Mouse (Mus musculus) lung, embryonic 14.5 days (tissue): Measurements from ENCODE around the gene Cbx2. TPM values are rescaled to one million over a fixed set of nuclear protein-coding genes. Genes with fewer than 3 reads are reported as not detected.

Source experiments
- ATAC-seq: fragments of 200-750 bp; cut with Nextera tagmentation; 2 replicates; pipeline ENCODE4 v1.8.0; 2017; ENCODE audit warnings: mild to moderate bottlenecking, moderate TSS enrichment, moderate library complexity; ENCODE audit not compliant: insufficient read depth
- DNase-seq: peaks from one replicate; pipeline ENCODE4 v3.0.0-alpha.2; 2015
- H3K27ac ChIP-seq: fragments of 300-500 bp; sonication (generic); 2 replicates; pipeline ENCODE4 v1.5.1; 2014; ENCODE audit warnings: low read depth, mild to moderate bottlenecking, moderate library complexity
- H3K27me3 ChIP-seq: fragments of 300-500 bp; sonication (generic); 2 replicates; pipeline ENCODE4 v1.6.1; 2014; ENCODE audit warnings: low read length, control low read depth; ENCODE audit not compliant: insufficient read depth
- H3K36me3 ChIP-seq: fragments of 300-500 bp; sonication (generic); 2 replicates; pipeline ENCODE4 v1.6.1; 2014; ENCODE audit warnings: control low read depth; ENCODE audit not compliant: insufficient read depth
- H3K4me1 ChIP-seq: fragments of 300-500 bp; sonication (generic); 2 replicates; pipeline ENCODE4 v1.6.1; 2014; ENCODE audit warnings: antibody characterized with exemption, control low read depth; ENCODE audit not compliant: insufficient read depth
- H3K4me2 ChIP-seq: fragments of 300-500 bp; sonication (generic); 2 replicates; pipeline ENCODE4 v1.6.1; 2014; ENCODE audit warnings: mild to moderate bottlenecking
- H3K4me3 ChIP-seq: fragments of 300-500 bp; sonication (generic); 2 replicates; pipeline ENCODE4 v1.5.1; 2014; ENCODE audit warnings: low read depth, low read length
- H3K9ac ChIP-seq: fragments of 300-500 bp; sonication (generic); 2 replicates; pipeline ENCODE4 v1.6.1; 2014
- H3K9me3 ChIP-seq: fragments of 300-500 bp; sonication (generic); 2 replicates; pipeline ENCODE4 v1.6.1; 2016; ENCODE audit warnings: low read depth, low read length, control low read depth
- CTCF ChIP-seq: IDR thresholded peaks from 2 replicates; pipeline ENCODE4 v1.5.1; 2016; ENCODE audit warnings: antibody characterized with exemption, low read depth
- WGBS: fragments of 180-500 bp; shearing (Covaris S2); extraction: QIAGEN DNeasy Blood & Tissue Kit; methylation state at CpG from one replicate; pipeline ENCODE4 v1.1.7; 2014; 5-methylcytosine and 5-hydroxymethylcytosine counted together
- polyA plus RNA-seq: library from polyadenylated mRNA; unstranded; fragments of >200 nt; fragmentation: Nextera tagmentation; extraction: Ambion mirVana; gene quantifications from 2 replicates; pipeline ENCODE4 v1.2.1, GENCODE M21; 2014

Cbx2 gene
- polyA plus RNA-seq, 1 experiment from 2014 or later, result 43.4 TPM

DNA sequence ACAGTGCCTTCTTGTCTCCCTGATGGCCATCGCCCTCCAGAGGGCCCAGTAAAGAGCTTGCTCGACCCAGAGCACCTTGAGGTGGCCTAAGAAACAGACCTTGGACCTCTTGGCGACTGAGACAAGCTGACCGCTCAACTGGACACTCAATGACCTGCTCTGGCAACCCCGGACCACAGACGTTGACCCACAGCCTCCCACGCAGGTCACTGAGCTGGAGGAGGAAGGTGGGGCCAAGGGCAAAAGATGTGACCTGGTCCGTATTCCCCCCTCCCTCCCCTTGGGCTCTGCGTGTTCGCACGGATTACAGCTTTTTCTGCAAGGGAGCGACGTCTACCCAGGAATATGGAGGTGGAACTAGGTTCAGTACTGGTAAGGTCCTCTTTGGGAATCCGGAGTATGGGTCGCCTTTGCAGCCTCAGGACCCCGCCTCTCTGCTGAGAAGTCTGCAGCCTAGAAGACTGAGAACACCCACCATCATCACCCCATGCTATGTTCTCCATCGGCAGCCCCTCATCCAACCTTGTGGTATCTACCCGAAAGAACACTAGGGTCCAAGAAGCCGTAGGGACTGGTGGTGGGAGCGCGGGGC, 12.4 kb downstream of the Cbx2 start:
- no peaks in the 10 kb centered on the region for H3K9me3 ChIP-seq
- H3K27ac ChIP-seq, result no peak overlapping the region
- WGBS, result 4% methylated on average over 21 of the region's 21 CpGs
- no peak for ATAC-seq
- no peak for DNase-seq
- peaks cover 56% of the 10 kb centered on the region for H3K27me3 ChIP-seq
- TF ChIP-seq CTCF, result no peak
- no peak overlapping the region for H3K4me3 ChIP-seq
- peaks cover 12% of the 10 kb centered on the region; the same call in 1 of the 2 replicates for H3K4me1 ChIP-seq
- peaks cover 17% of the 10 kb centered on the region for H3K36me3 ChIP-seq
- H3K9ac ChIP-seq, result no peak overlapping the region
- H3K4me2 ChIP-seq, result no peak overlapping the region

DNA sequence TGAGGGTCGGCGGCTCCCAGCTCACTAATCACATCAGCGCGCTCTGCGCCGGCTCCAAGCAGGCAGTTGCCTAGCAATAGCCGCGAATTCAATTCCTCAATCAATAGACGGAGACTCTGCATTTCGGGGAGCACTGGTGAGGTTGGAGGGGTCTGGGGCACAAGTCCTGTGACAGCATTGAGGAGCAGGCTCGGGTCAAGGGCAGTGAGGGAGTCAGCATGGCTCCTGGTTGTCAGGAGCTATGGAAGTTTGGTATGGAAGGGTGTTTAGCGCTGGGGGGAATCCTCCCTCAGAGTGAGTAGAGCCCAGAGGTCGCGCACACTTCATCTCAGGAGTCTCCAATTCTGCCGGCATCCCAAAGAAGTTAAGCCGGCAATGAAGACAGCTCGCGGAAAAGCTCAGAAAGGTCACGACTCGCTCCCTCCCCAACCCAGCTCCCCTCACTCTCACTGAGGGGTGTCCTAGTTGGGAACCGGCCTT, 13.0 kb downstream of the Cbx2 start:
- Histone ChIP-seq H3K36me3 (peaks cover 11% of the 10 kb centered on the region; the same call in 1 of the 2 replicates), H3K4me1 (peaks cover 12% of the 10 kb centered on the region; the same call in 1 of the 2 replicates), H3K27me3 (peaks cover 56% of the 10 kb centered on the region), H3K27ac (no peak overlapping the region), H3K4me2 (no peak overlapping the region), H3K9ac (no peak overlapping the region), H3K9me3 (no peaks in the 10 kb centered on the region), H3K4me3 (no peak overlapping the region)
- no peak for TF ChIP-seq CTCF
- ATAC-seq (no peak), DNase-seq (no peak)
- WGBS, result 5% methylated on average over 21 of the region's 21 CpGs

DNA sequence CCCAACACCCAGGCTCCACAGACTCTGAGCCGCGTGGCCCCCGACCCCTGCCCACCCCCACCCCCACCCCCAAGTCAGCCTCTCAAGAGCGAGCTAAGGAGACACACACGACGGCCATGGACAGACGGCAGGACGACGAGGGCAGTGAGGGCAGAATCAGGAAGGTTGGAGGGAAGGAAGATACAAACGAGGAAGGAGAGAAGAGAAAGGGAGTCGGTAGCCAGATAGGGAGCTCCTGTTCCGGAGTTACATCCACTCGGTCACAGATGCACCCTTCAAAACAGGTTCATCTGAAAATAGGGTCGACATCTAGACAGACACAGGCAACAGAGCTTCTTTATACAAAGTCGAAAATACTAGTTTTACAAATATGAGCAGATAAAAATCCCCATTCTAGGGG, 13.7 kb downstream of the Cbx2 start:
- Histone ChIP-seq H3K9ac (no peak overlapping the region), H3K4me3 (peak overlapping the region; percentile 47; the same call in 1 of the 2 replicates), H3K4me2 (peak overlapping the region; percentile 94), H3K4me1 (peaks cover 14% of the 10 kb centered on the region; the same call in 1 of the 2 replicates), H3K36me3 (peaks cover 9% of the 10 kb centered on the region; the same call in 1 of the 2 replicates), H3K27me3 (peaks cover 59% of the 10 kb centered on the region), H3K27ac (no peak overlapping the region), H3K9me3 (no peaks in the 10 kb centered on the region)
- WGBS, result 6% methylated on average over 15 of the region's 15 CpGs
- TF ChIP-seq CTCF, result no peak
- DNase-seq (no peak), ATAC-seq (no peak)

DNA sequence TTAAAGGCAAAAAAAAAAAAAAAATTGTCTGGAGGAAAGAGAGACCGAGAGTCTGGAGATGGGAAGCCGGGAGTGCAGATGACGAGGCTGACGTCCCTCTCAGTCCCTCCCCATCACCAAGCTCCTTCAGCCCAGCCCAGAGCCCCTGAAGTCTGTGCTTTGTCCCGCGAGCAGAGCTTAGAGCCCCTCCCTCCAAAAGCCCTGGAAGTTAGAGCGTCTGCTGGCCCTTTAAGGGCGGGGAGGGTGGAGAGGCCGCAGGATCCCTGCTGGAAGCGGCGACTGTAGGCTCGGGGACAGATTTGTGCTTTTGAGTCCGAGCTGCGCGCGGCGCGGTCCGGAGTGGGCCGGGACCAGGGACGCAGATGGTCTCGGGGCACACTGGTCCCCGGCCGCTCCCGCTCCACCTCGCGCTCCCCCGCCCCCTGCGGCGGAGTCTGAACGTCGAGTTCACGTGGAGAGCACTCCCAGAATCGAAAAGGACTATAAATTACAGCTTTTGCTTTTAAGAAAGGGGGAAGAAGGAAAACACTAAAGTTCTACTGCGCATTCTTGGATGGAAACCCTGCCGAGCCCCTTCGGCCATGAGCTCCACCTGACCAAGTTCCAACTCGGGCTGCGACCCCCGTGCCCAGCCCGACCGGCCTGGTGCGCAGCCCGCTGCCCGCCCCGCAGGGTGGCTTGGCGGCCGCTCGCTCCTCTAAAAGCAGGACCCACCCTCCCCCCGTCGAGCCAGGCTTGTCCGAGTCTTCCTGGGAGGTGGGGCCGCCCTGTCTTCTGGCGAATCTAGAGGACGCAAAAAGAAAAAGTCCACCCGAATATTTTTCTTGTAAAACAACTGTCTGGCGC, 14.4 kb downstream of the Cbx2 start:
- TF ChIP-seq CTCF, result no peak
- WGBS, result 2% methylated on average over 57 of the region's 57 CpGs
- peaks cover 20% of the 10 kb centered on the region; the same call in 1 of the 2 replicates for H3K4me1 ChIP-seq

DNA sequence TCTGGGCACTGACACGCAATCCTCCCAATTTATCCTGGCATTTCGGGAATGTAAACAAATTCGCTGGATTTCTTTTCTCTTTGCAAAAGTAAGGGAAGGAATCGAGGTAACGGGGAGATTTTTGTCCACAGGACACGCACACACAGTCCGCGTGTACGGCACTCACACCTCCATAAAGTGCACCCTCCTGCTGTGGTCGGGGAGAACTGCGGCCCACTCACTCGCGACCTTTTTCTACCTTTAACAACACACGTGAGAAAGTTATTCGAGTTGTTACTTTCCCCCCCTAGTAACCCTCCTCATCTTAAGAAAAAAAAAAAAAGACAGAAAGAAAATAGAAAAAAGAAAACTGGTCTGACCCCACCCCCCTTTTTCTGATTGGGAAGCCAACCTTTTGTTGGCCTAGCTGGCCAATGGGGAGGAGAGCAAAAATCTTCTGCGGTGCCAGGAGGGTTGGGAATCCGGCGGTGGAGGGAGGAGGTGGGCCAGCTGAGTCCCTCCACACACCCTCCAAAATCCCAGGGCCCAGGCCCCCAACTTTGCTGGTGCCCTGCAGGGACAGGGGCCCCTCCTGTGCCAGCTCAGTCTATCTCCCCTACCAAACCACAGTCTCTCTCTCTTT, 15.1 kb downstream of the Cbx2 start:
- no peak for ATAC-seq
- no peak overlapping the region for H3K27ac ChIP-seq
- DNase-seq, result peak; percentile 43
- no peaks in the 10 kb centered on the region for H3K9me3 ChIP-seq
- TF ChIP-seq CTCF, result no peak
- H3K36me3 ChIP-seq, result peaks cover 9% of the 10 kb centered on the region; the same call in 1 of the 2 replicates
- peaks cover 73% of the 10 kb centered on the region for H3K27me3 ChIP-seq
- H3K4me3 ChIP-seq, result peak overlapping the region; percentile 47
- H3K4me2 ChIP-seq, result peak overlapping the region; percentile 94
- peaks cover 20% of the 10 kb centered on the region for H3K4me1 ChIP-seq
- no peak overlapping the region; the same call in 1 of the 2 replicates for H3K9ac ChIP-seq
- whole genome bisulfite sequencing, result 16% methylated on average over 18 of the region's 18 CpGs

More for the DNA sequence above, 14.4 kb downstream of the Cbx2 start:
- peak; percentile 65 for DNase-seq
- Histone ChIP-seq H3K27ac (no peak overlapping the region), H3K9ac (peak overlapping the region; percentile 53), H3K4me3 (peak overlapping the region; percentile 47), H3K4me2 (peak overlapping the region; percentile 94), H3K27me3 (peaks cover 66% of the 10 kb centered on the region), H3K36me3 (peaks cover 9% of the 10 kb centered on the region; the same call in 1 of the 2 replicates), H3K9me3 (no peaks in the 10 kb centered on the region)
- no peak for ATAC-seq

DNA sequence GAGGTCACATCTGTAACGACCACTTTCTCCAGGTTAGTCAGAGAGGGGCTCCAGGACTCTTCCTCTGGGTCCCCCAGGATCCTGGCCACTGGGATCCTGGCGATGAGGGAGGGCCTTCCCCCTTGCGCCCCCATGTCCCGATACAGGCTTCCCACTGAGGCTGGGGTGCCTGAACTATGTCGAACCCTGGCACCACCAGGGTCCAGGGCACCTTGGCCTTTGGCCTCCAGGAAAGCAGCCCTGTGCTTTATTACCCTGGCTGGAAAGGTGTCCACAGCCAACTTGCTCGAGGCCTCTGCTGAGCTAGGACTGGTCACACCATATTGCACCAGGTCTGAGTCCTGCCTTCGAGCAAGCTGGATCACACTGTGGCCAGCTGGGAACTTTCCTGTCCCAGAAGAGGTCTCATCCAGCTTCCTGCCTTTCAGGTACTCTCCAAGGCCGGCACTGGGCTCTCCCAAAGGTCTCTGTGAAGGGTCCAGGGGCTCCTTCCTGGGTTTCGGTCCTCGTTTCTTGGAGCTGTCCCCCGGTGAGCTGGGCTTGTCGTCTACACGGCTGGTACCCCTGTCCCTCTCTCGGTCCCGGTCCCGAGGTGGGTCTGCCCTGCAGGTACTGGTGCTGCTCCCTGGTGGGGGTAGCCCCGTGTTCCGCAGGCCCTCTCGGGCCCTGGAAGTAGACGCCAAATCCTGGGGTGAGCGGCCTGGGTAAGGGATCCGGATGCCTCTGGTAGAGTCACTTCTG, 16.2 kb downstream of the Cbx2 start:
- no peak for DNase-seq
- H3K27me3 ChIP-seq, result peaks cover 82% of the 10 kb centered on the region
- H3K4me1 ChIP-seq, result peaks cover 20% of the 10 kb centered on the region
- H3K4me3 ChIP-seq, result 0 out of 2 replicates have a peak overlapping the region, but pooled peaks have one; percentile 6
- H3K27ac ChIP-seq, result no peak overlapping the region
- no peaks in the 10 kb centered on the region for H3K9me3 ChIP-seq
- ATAC-seq, result no peak
- no peak overlapping the region for H3K9ac ChIP-seq
- peaks cover 9% of the 10 kb centered on the region; the same call in 1 of the 2 replicates for H3K36me3 ChIP-seq
- no peak for TF ChIP-seq CTCF
- WGBS, result 62% methylated on average over 22 of the region's 22 CpGs
- peak overlapping the region; percentile 20; the same call in 1 of the 2 replicates for H3K4me2 ChIP-seq
